Mouse (Mus musculus): ENCODE results near the gene Sept1. TPM values are rescaled to one million over a fixed set of nuclear protein-coding genes. Genes with fewer than 3 reads are reported as not detected.

Sept1 gene
- polyA plus RNA-seq, 1 experiment from 2014 or later: 12.5 TPM

- Histone ChIP-seq H3K4me2 (ENCODE audit: low read depth, low read length) (no peak overlapping the region), H3K9me3 (ENCODE audit: control insufficient read depth, low read length) (no peaks in the 10 kb centered on the region), H3K36me3 (ENCODE audit: control insufficient read depth, insufficient read depth, low read length) (peaks cover 9% of the 10 kb centered on the region; the same call in 1 of the 2 replicates), H3K27me3 (replicated peaks; ENCODE audit: control insufficient read depth, insufficient read depth, low read length) (no peaks in the 10 kb centered on the region), H3K4me1 (ENCODE audit: control insufficient read depth, insufficient read depth, low read length) (peaks cover 15% of the 10 kb centered on the region), H3K4me3 (ENCODE audit: low read depth, low read length) (no peak overlapping the region), H3K27ac (replicated peaks; ENCODE audit: low read depth, low read length) (no peak overlapping the region), H3K9ac (ENCODE audit: low read depth, low read length) (no peak overlapping the region)
- WGBS: 70% methylated on average over 4 of the region's 4 CpGs
- ATAC-seq (ENCODE audit: low read depth) (0 out of 2 replicates have a peak, but pooled peaks have one; percentile 22), DNase-seq (ENCODE audit: low spot score) (peak; percentile 81)
These were observed 4.2 kb downstream of the Sept1 start for GRCm38 (mm10) chr7:127228615-127229303.

- Histone ChIP-seq H3K9me3 (ENCODE audit: control insufficient read depth, low read length) (no peaks in the 10 kb centered on the region), H3K4me3 (ENCODE audit: low read depth, low read length) (no peak overlapping the region), H3K36me3 (ENCODE audit: control insufficient read depth, insufficient read depth, low read length) (0 out of 2 replicates have a peak, but pooled peaks cover 2% of the 10 kb centered on the region), H3K27ac (replicated peaks; ENCODE audit: low read depth, low read length) (no peak overlapping the region), H3K27me3 (replicated peaks; ENCODE audit: control insufficient read depth, insufficient read depth, low read length) (no peaks in the 10 kb centered on the region), H3K9ac (ENCODE audit: low read depth, low read length) (no peak overlapping the region), H3K4me1 (ENCODE audit: control insufficient read depth, insufficient read depth, low read length) (no peaks in the 10 kb centered on the region), H3K4me2 (ENCODE audit: low read depth, low read length) (no peak overlapping the region)
- ATAC-seq (ENCODE audit: low read depth) (no peak), DNase-seq (ENCODE audit: low spot score) (no peak)
- 83% methylated on average over 11 of the region's 11 CpGs for WGBS
These were observed 7.6 kb downstream of the Sept1 start for GRCm38 (mm10) chr7:127225147-127225995.

- Histone ChIP-seq H3K9me3 (ENCODE audit: control insufficient read depth, low read length) (no peaks in the 10 kb centered on the region), H3K4me1 (ENCODE audit: control insufficient read depth, insufficient read depth, low read length) (no peaks in the 10 kb centered on the region), H3K27ac (replicated peaks; ENCODE audit: low read depth, low read length) (no peak overlapping the region), H3K9ac (ENCODE audit: low read depth, low read length) (no peak overlapping the region), H3K27me3 (replicated peaks; ENCODE audit: control insufficient read depth, insufficient read depth, low read length) (no peaks in the 10 kb centered on the region), H3K36me3 (ENCODE audit: control insufficient read depth, insufficient read depth, low read length) (no peaks in the 10 kb centered on the region), H3K4me3 (ENCODE audit: low read depth, low read length) (no peak overlapping the region), H3K4me2 (ENCODE audit: low read depth, low read length) (no peak overlapping the region)
- ATAC-seq (ENCODE audit: low read depth) (no peak), DNase-seq (ENCODE audit: low spot score) (no peak)
- WGBS: 90% methylated on average over 6 of the region's 6 CpGs
These were observed 8.3 kb downstream of the Sept1 start for GRCm38 (mm10) chr7:127224616-127225015.

GRCm38 (mm10) chr7:127223515-127224478 is 9.1 kb downstream of the Sept1 start:
- Histone ChIP-seq H3K4me1 (ENCODE audit: control insufficient read depth, insufficient read depth, low read length) (no peaks in the 10 kb centered on the region), H3K27me3 (replicated peaks; ENCODE audit: control insufficient read depth, insufficient read depth, low read length) (no peaks in the 10 kb centered on the region), H3K36me3 (ENCODE audit: control insufficient read depth, insufficient read depth, low read length) (no peaks in the 10 kb centered on the region), H3K9ac (ENCODE audit: low read depth, low read length) (no peak overlapping the region), H3K27ac (replicated peaks; ENCODE audit: low read depth, low read length) (no peak overlapping the region), H3K4me3 (ENCODE audit: low read depth, low read length) (no peak overlapping the region), H3K9me3 (ENCODE audit: control insufficient read depth, low read length) (no peaks in the 10 kb centered on the region), H3K4me2 (ENCODE audit: low read depth, low read length) (no peak overlapping the region)
- whole genome bisulfite sequencing: 81% methylated on average over 6 of the region's 6 CpGs
- DNase-seq (ENCODE audit: low spot score): no peak
- ATAC-seq (ENCODE audit: low read depth): no peak

GRCm38 (mm10) chr7:127223106-127223505 is 9.8 kb downstream of the Sept1 start:
- 86% methylated on average over 3 of the region's 3 CpGs for WGBS
- no peaks in the 10 kb centered on the region for H3K27me3 ChIP-seq (replicated peaks; ENCODE audit: control insufficient read depth, insufficient read depth, low read length)

GRCm38 (mm10) chr7:127220440-127220839 is 12.5 kb downstream of the Sept1 start:
- H3K9me3 ChIP-seq (ENCODE audit: control insufficient read depth, low read length): no peaks in the 10 kb centered on the region
- ATAC-seq (ENCODE audit: low read depth): no peak
- H3K4me1 ChIP-seq (ENCODE audit: control insufficient read depth, insufficient read depth, low read length): no peaks in the 10 kb centered on the region
- H3K4me3 ChIP-seq (ENCODE audit: low read depth, low read length): no peak overlapping the region
- WGBS: 79% methylated on average over 6 of the region's 6 CpGs
- H3K36me3 ChIP-seq (ENCODE audit: control insufficient read depth, insufficient read depth, low read length): no peaks in the 10 kb centered on the region
- H3K9ac ChIP-seq (ENCODE audit: low read depth, low read length): no peak overlapping the region
- H3K4me2 ChIP-seq (ENCODE audit: low read depth, low read length): no peak overlapping the region
- no peak for DNase-seq (ENCODE audit: low spot score)
- no peaks in the 10 kb centered on the region for H3K27me3 ChIP-seq (replicated peaks; ENCODE audit: control insufficient read depth, insufficient read depth, low read length)
- H3K27ac ChIP-seq (replicated peaks; ENCODE audit: low read depth, low read length): no peak overlapping the region

More at GRCm38 (mm10) chr7:127223106-127223505, 9.8 kb downstream of the Sept1 start:
- no peak for DNase-seq (ENCODE audit: low spot score)
- H3K9ac ChIP-seq (ENCODE audit: low read depth, low read length): no peak overlapping the region
- H3K4me1 ChIP-seq (ENCODE audit: control insufficient read depth, insufficient read depth, low read length): no peaks in the 10 kb centered on the region
- no peak overlapping the region for H3K27ac ChIP-seq (replicated peaks; ENCODE audit: low read depth, low read length)
- H3K9me3 ChIP-seq (ENCODE audit: control insufficient read depth, low read length): no peaks in the 10 kb centered on the region
- H3K4me2 ChIP-seq (ENCODE audit: low read depth, low read length): no peak overlapping the region
- no peaks in the 10 kb centered on the region for H3K36me3 ChIP-seq (ENCODE audit: control insufficient read depth, insufficient read depth, low read length)
- H3K4me3 ChIP-seq (ENCODE audit: low read depth, low read length): no peak overlapping the region
- ATAC-seq (ENCODE audit: low read depth): no peak

GRCm38 (mm10) chr7:127218670-127219069 is 14.3 kb downstream of the Sept1 start:
- H3K27me3 ChIP-seq (replicated peaks; ENCODE audit: control insufficient read depth, insufficient read depth, low read length): no peaks in the 10 kb centered on the region
- WGBS: 88% methylated on average over 4 of the region's 4 CpGs
- no peaks in the 10 kb centered on the region for H3K36me3 ChIP-seq (ENCODE audit: control insufficient read depth, insufficient read depth, low read length)
- no peak overlapping the region for H3K27ac ChIP-seq (replicated peaks; ENCODE audit: low read depth, low read length)
- no peak for ATAC-seq (ENCODE audit: low read depth)
- no peak overlapping the region for H3K9ac ChIP-seq (ENCODE audit: low read depth, low read length)
- no peaks in the 10 kb centered on the region for H3K9me3 ChIP-seq (ENCODE audit: control insufficient read depth, low read length)
- H3K4me2 ChIP-seq (ENCODE audit: low read depth, low read length): no peak overlapping the region
- no peak overlapping the region for H3K4me3 ChIP-seq (ENCODE audit: low read depth, low read length)
- no peak for DNase-seq (ENCODE audit: low spot score)
- H3K4me1 ChIP-seq (ENCODE audit: control insufficient read depth, insufficient read depth, low read length): no peaks in the 10 kb centered on the region
